Mouse (Mus musculus) lung, adult 2 months (tissue): ENCODE measurements around the gene Ptpn9.

Experiments used
- CTCF ChIP-seq: fragments of 200-500 bp; IDR thresholded peaks from 2 replicates; pipeline ENCODE4 v1.5.1; 2011; ENCODE audit warnings: mild to moderate bottlenecking, low read length, control low read depth; ENCODE audit not compliant: insufficient read depth
- POLR2A ChIP-seq: fragments of 200-500 bp; IDR thresholded peaks from 2 replicates; pipeline ENCODE4 v1.6.1; 2011; ENCODE audit warnings: low read depth, mild to moderate bottlenecking, control low read depth, low read length, borderline replicate concordance; ENCODE audit errors: extremely low read depth

DNA sequence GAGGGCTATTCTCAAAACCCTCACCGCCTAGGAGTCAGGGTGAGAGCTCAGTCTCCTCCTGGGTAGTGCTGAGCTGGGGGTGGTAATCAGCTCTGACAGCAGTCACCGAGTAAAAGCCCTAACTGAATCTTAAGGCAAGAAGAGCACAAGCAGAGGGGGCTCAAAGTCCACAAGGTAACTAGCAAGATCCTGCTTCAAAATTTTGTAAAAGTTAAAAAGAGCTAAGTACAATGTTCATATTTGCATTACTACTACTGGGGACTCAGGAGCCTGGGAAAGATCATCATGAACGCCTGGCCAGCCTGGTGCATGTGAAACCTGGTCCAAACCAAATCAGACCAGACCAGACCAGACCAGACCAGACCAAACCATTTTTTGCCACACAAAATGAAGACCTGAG, 73.5 kb downstream of the Ptpn9 start:
- no peak for TF ChIP-seq POLR2A
- TF ChIP-seq CTCF: no peak
